ENCODE assay signal across 1 mouse cellular context in the genomic region with DNA sequence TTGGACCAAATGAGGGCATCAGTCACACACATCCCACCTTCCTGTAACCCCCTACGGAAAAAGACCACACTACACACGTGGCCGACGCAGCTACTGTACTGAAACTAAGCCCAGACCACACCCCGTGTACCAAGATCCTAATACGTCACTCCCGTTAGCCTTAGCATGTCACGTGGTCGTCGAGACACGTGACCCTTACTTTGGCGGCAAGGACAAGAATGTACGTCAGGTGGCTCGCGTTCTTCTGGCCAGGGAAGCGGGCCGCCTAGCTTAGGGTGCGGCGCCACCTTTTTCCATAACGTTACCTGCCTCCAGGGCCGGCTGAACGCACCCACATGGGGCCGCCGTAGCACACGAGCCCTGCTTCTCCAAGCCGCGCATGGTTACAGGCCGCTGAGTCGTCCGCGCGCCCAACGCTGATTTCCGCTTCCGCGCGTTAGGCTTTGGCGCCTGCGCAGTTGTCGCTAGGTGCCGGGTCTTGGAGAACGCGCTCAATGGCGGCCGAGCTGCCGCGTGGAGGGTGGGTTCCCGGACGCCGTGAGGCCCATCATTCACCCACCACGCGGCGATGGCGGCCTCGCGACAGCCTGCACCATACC.
TF ChIP-seq lines count a peak whose summit lies in the region.

Gene Trmo, minus strand, starts transcription at position 425 of the 599 bp plus-strand sequence.

TF ChIP-seq in myocyte, 11 proteins besides CTCF, POLR2A, EP300 and RAD21 (continued from another document):
- no peak for TF ChIP-seq REST (IDR thresholded peaks at IDR 0.05; ENCODE audit: insufficient read depth, insufficient read length)
